Mouse (Mus musculus) CH12.LX (cell line): ENCODE measurements around the gene Dph6. TPM values are rescaled to one million over a fixed set of nuclear protein-coding genes. Genes with fewer than 3 reads are reported as not detected.

Experiments
- DNase-seq: peaks from one replicate; pipeline ENCODE4 v3.0.0-alpha.2; 2013; ENCODE audit errors: extremely low read depth
- H3K27ac ChIP-seq: 2 replicates; pipeline ENCODE4 v1.5.1; 2012; ENCODE audit warnings: low read depth, mild to moderate bottlenecking, control low read depth, moderate library complexity; ENCODE audit not compliant: insufficient read depth
- H3K27me3 ChIP-seq: replicated peaks from 2 replicates; pipeline ENCODE3; 2012; ENCODE audit warnings: inconsistent platforms
- H3K36me3 ChIP-seq, 2 experiments: replicated peaks in 1 of 2; 2 replicates each; pipeline versions ENCODE3 to v1.6.1; 2012; ENCODE audit warnings: inconsistent platforms in 1 of 2, low read length in 1 of 2, mild to moderate bottlenecking in 1 of 2, mixed read lengths in 1 of 2, moderate library complexity in 1 of 2; ENCODE audit not compliant: control insufficient read depth in 1 of 2, insufficient read depth in 1 of 2
- H3K4me1 ChIP-seq, 2 experiments: 2 replicates each; pipeline ENCODE4 v1.6.1; 2012; ENCODE audit warnings: inconsistent platforms in 1 of 2, moderate library complexity in 1 of 2; ENCODE audit not compliant: insufficient read depth in 2 of 2, control insufficient read depth in 1 of 2
- H3K4me2 ChIP-seq: 2 replicates; pipeline ENCODE4 v1.6.1; 2012; ENCODE audit warnings: low read depth, mild to moderate bottlenecking, control low read depth; ENCODE audit not compliant: poor library complexity, insufficient read depth, severe bottlenecking
- H3K4me3 ChIP-seq, 3 experiments: fragments of 150-350 bp in 1 of 3; sonication (generic) in 1 of 3; replicated peaks in 1 of 3; 2 replicates each; pipeline versions ENCODE3 to v1.5.1; 2011 to 2012; ENCODE audit warnings: low read depth in 2 of 3, low read length in 2 of 3, mild to moderate bottlenecking in 2 of 3, moderate library complexity in 2 of 3, control low read depth in 1 of 3, improper control_type of control experiment in 1 of 3, inconsistent platforms in 1 of 3, mixed read lengths in 1 of 3; ENCODE audit not compliant: poor library complexity in 1 of 3
- H3K79me2 ChIP-seq: replicated peaks from 2 replicates; pipeline ENCODE4 v1.6.1; 2012; ENCODE audit warnings: mild to moderate bottlenecking, moderate library complexity; ENCODE audit not compliant: control insufficient read depth, poor library complexity, insufficient read depth, severe bottlenecking; ENCODE audit errors: extremely low read depth
- H3K9ac ChIP-seq: 2 replicates; pipeline ENCODE4 v1.6.1; 2012; ENCODE audit warnings: low read depth, mild to moderate bottlenecking, control low read depth, moderate library complexity; ENCODE audit not compliant: insufficient read depth
- H3K9me3 ChIP-seq: replicated peaks from 2 replicates; pipeline ENCODE3; 2012; ENCODE audit warnings: low read length, inconsistent platforms, mixed read lengths
- BHLHE40 ChIP-seq: IDR thresholded peaks from 2 replicates; pipeline ENCODE4 v1.6.1; 2011; ENCODE audit warnings: mild to moderate bottlenecking, low read depth, low read length, improper control_type of control experiment
- CHD1 ChIP-seq: IDR thresholded peaks from 2 replicates; pipeline ENCODE4 v1.6.1; 2012; ENCODE audit warnings: low read depth, low read length, improper control_type of control experiment, inconsistent platforms
- CHD2 ChIP-seq: IDR thresholded peaks from 2 replicates; pipeline ENCODE4 v1.6.1; 2011; ENCODE audit warnings: low read length, improper control_type of control experiment
- CTCF ChIP-seq, 2 experiments: IDR thresholded peaks in 1 of 2; conservative IDR thresholded peaks in 1 of 2; 2 replicates each; pipeline ENCODE4 v1.5.1; 2011 to 2012; ENCODE audit warnings: low read depth in 2 of 2, low read length in 2 of 2, improper control_type of control experiment in 1 of 2, inconsistent platforms in 1 of 2, mild to moderate bottlenecking in 1 of 2, moderate library complexity in 1 of 2
- E2F4 ChIP-seq: IDR thresholded peaks from 2 replicates; pipeline ENCODE4 v1.6.1; 2011; ENCODE audit warnings: low read depth, low read length, improper control_type of control experiment; ENCODE audit not compliant: insufficient replicate concordance
- ELF1 ChIP-seq: IDR thresholded peaks from 2 replicates; pipeline ENCODE4 v1.6.1; 2014; ENCODE audit warnings: low read depth, mild to moderate bottlenecking, inconsistent platforms, low read length, improper control_type of control experiment
- EP300 ChIP-seq: IDR thresholded peaks from 2 replicates; pipeline ENCODE4 v1.6.1; 2011; ENCODE audit warnings: low read length, improper control_type of control experiment
- ETS1 ChIP-seq: conservative IDR thresholded peaks from 2 replicates; pipeline ENCODE4 v1.6.1; 2012; ENCODE audit warnings: low read depth, mild to moderate bottlenecking, inconsistent platforms, low read length, improper control_type of control experiment, moderate library complexity
- HCFC1 ChIP-seq: IDR thresholded peaks from 2 replicates; pipeline ENCODE4 v1.6.1; 2012; ENCODE audit warnings: low read depth, mild to moderate bottlenecking, inconsistent platforms, low read length, improper control_type of control experiment
- IRF4 ChIP-seq: IDR thresholded peaks from 2 replicates; pipeline ENCODE4 v1.6.1; 2014; ENCODE audit warnings: low read depth, mild to moderate bottlenecking, inconsistent platforms, low read length, improper control_type of control experiment
- JUN ChIP-seq: IDR thresholded peaks from 2 replicates; pipeline ENCODE4 v1.6.1; 2011; ENCODE audit warnings: low read depth, mild to moderate bottlenecking, low read length, improper control_type of control experiment, moderate library complexity; ENCODE audit not compliant: insufficient read depth
- JUND ChIP-seq: conservative IDR thresholded peaks from 2 replicates; pipeline ENCODE4 v1.6.1; 2011; ENCODE audit warnings: low read depth, low read length, improper control_type of control experiment
- KAT2A ChIP-seq: IDR thresholded peaks from 2 replicates; pipeline ENCODE4 v1.6.1; 2012; ENCODE audit warnings: low read length, improper control_type of control experiment, inconsistent platforms; ENCODE audit not compliant: insufficient replicate concordance
- MAFK ChIP-seq: IDR thresholded peaks from 2 replicates; pipeline ENCODE4 v1.6.1; 2011; ENCODE audit warnings: low read length, improper control_type of control experiment; ENCODE audit not compliant: insufficient replicate concordance
- MAX ChIP-seq: IDR thresholded peaks from 2 replicates; pipeline ENCODE4 v1.6.1; 2011; ENCODE audit warnings: low read length, improper control_type of control experiment
- MAZ ChIP-seq: IDR thresholded peaks from 2 replicates; pipeline ENCODE4 v1.6.1; 2012; ENCODE audit warnings: low read depth, mild to moderate bottlenecking, inconsistent platforms, low read length, improper control_type of control experiment, moderate library complexity
- MEF2A ChIP-seq: IDR thresholded peaks from 2 replicates; pipeline ENCODE4 v1.6.1; 2014; ENCODE audit warnings: low read depth, mild to moderate bottlenecking, inconsistent platforms, low read length, improper control_type of control experiment, borderline replicate concordance
- MXI1 ChIP-seq: IDR thresholded peaks from 2 replicates; pipeline ENCODE4 v1.6.1; 2011; ENCODE audit warnings: mild to moderate bottlenecking, low read depth, low read length, improper control_type of control experiment
- MYC ChIP-seq: IDR thresholded peaks from 2 replicates; pipeline ENCODE4 v1.6.1; 2011; ENCODE audit warnings: low read depth, mild to moderate bottlenecking, improper control_type of control experiment, low read length
- NELFE ChIP-seq: IDR thresholded peaks from 2 replicates; pipeline ENCODE4 v1.6.1; 2011; ENCODE audit warnings: low read depth, low read length, improper control_type of control experiment
- NRF1 ChIP-seq: IDR thresholded peaks from 2 replicates; pipeline ENCODE4 v1.6.1; 2014; ENCODE audit warnings: low read depth, mild to moderate bottlenecking, inconsistent platforms, low read length, improper control_type of control experiment, moderate library complexity
- PAX5 ChIP-seq: IDR thresholded peaks from 2 replicates; pipeline ENCODE4 v1.6.1; 2012; ENCODE audit warnings: low read length, inconsistent platforms, mixed read lengths
- POLR2A ChIP-seq: IDR thresholded peaks from 2 replicates; pipeline ENCODE4 v1.6.1; 2011; ENCODE audit warnings: low read depth, mild to moderate bottlenecking, improper control_type of control experiment, low read length
- POLR2AphosphoS2 ChIP-seq: IDR thresholded peaks from 2 replicates; pipeline ENCODE4 v1.6.1; 2011; ENCODE audit warnings: low read depth, low read length, improper control_type of control experiment
- RAD21 ChIP-seq: IDR thresholded peaks from 2 replicates; pipeline ENCODE4 v1.6.1; 2011; ENCODE audit warnings: low read depth, mild to moderate bottlenecking, low read length, improper control_type of control experiment, moderate library complexity
- RCOR1 ChIP-seq: conservative IDR thresholded peaks from 2 replicates; pipeline ENCODE4 v1.6.1; 2012; ENCODE audit warnings: low read depth, mild to moderate bottlenecking, inconsistent platforms, low read length, improper control_type of control experiment
- SIN3A ChIP-seq: IDR thresholded peaks from 2 replicates; pipeline ENCODE4 v1.6.1; 2012; ENCODE audit warnings: low read length, improper control_type of control experiment, inconsistent platforms
- SMC3 ChIP-seq: IDR thresholded peaks from 2 replicates; pipeline ENCODE4 v1.6.1; 2011; ENCODE audit warnings: low read depth, low read length, improper control_type of control experiment
- TBP ChIP-seq: conservative IDR thresholded peaks from 2 replicates; pipeline ENCODE4 v1.6.1; 2011; ENCODE audit warnings: low read depth, low read length, improper control_type of control experiment
- TCF12 ChIP-seq: IDR thresholded peaks from 2 replicates; pipeline ENCODE4 v1.6.1; 2014; ENCODE audit warnings: low read depth, mild to moderate bottlenecking, inconsistent platforms, low read length, improper control_type of control experiment
- UBTF ChIP-seq: IDR thresholded peaks from 2 replicates; pipeline ENCODE4 v1.6.1; 2012; ENCODE audit warnings: low read depth, mild to moderate bottlenecking, inconsistent platforms, low read length, improper control_type of control experiment, moderate library complexity
- USF1 ChIP-seq: IDR thresholded peaks from 2 replicates; pipeline ENCODE4 v1.6.1; 2014; ENCODE audit warnings: low read depth, mild to moderate bottlenecking, inconsistent platforms, low read length, improper control_type of control experiment
- USF2 ChIP-seq: conservative IDR thresholded peaks from 2 replicates; pipeline ENCODE4 v1.6.1; 2011; ENCODE audit warnings: low read depth, low read length, improper control_type of control experiment
- ZC3H11A ChIP-seq: IDR thresholded peaks from 2 replicates; pipeline ENCODE4 v1.6.1; 2012; ENCODE audit warnings: low read depth, mild to moderate bottlenecking, inconsistent platforms, low read length, improper control_type of control experiment
- ZKSCAN1 ChIP-seq: IDR thresholded peaks from 2 replicates; pipeline ENCODE4 v1.6.1; 2012; ENCODE audit warnings: low read depth, inconsistent platforms, low read length, improper control_type of control experiment, borderline replicate concordance
- ZMIZ1 ChIP-seq: IDR thresholded peaks from 2 replicates; pipeline ENCODE4 v1.6.1; 2012; ENCODE audit warnings: low read depth, mild to moderate bottlenecking, inconsistent platforms, low read length, improper control_type of control experiment
- ZNF384 ChIP-seq: IDR thresholded peaks from 2 replicates; pipeline ENCODE4 v1.6.1; 2012; ENCODE audit warnings: low read depth, low read length, improper control_type of control experiment, inconsistent platforms
- dilution Hi-C: fragments of 300-500 bp; cut with MboI; formaldehyde crosslinking; loops from 2 replicates; pipeline ENCODE4 v1.14.3; 2020; ENCODE audit warnings: low sequenced_read_pairs; ENCODE audit not compliant: extremely low pct_unique_long_range_greater_than_20kb, extremely low pct_ligation_motif_present
- in situ Hi-C: fragments of 300-500 bp; cut with MboI; formaldehyde crosslinking; loops from 3 replicates; pipeline ENCODE4 v1.14.3; 2019; ENCODE audit warnings: low sequenced_read_pairs, low pct_ligation_motif_present, low pct_unique_long_range_greater_than_20kb, mixed read lengths
- polyA plus RNA-seq: library from polyadenylated mRNA; unstranded; fragments of >175 nt; gene quantifications from 2 replicates; pipeline ENCODE4 v1.2.1, GENCODE M21; 2012; ENCODE audit warnings: low read depth; ENCODE audit not compliant: insufficient read length
- total RNA-seq, 2 experiments: library from RNA; depleted of rRNA; stranded (reverse); fragments of 300-350 nt in 1 of 2; fragments of >200 nt in 1 of 2; gene quantifications; 2 replicates each; pipeline ENCODE4 v1.2.3; 2012 to 2014

Dph6 gene
- total RNA-seq (2012; rRNA removed) (10.9 and 11.1 TPM in 2 replicates), total RNA-seq (2014; rRNA removed) (16.1 and 18.3 TPM in 2 replicates), polyA plus RNA-seq (23.2 and 25.2 TPM in 2 replicates)

GRCm38 (mm10) chr2:114654365-114655239 lies at the start of gene Dph6:
Gene Dph6, minus strand, starts transcription at chr2:114654964.
- in situ Hi-C loops (no loop called here), dilution Hi-C loops (no loop called here)
- Histone ChIP-seq H3K4me2 (peak within 1 kb of the TSS; percentile 89), H3K9ac (peak within 1 kb of the TSS; percentile 75), H3K79me2 (no peaks in the 10 kb centered on the region), H3K9me3 (no peaks in the 10 kb centered on the region), H3K4me1 (peaks cover 0 to 19% of the 10 kb centered on the region in 2 experiments; a peak in 2 of 4 replicates), H3K36me3 (no peaks in the 10 kb centered on the region), H3K27me3 (no peaks in the 10 kb centered on the region), H3K4me3 (peak within 1 kb of the TSS; percentile 70 to 89 (median 76)), H3K27ac (peak within 1 kb of the TSS; percentile 77)
- DNase-seq: peak; percentile 81
- TF ChIP-seq ZC3H11A (no peak), ZMIZ1 (no peak; the same call in 1 of the 2 replicates), EP300 (no peak), E2F4 (0 out of 2 replicates have a peak, but pooled peaks have one; percentile 43), RCOR1 (no peak), MAZ (peak; percentile 28; the same call in 1 of the 2 replicates), MXI1 (peak; percentile 76), IRF4 (0 out of 2 replicates have a peak, but pooled peaks have one; percentile 0), MYC (peak; percentile 91), UBTF (no peak), RAD21 (no peak), NELFE (peak; percentile 73), NRF1 (peak; percentile 8; the same call in 1 of the 2 replicates), ETS1 (no peak), JUND (no peak), HCFC1 (peak; percentile 89), ELF1 (no peak), KAT2A (peak; percentile 54; the same call in 1 of the 2 replicates), MEF2A (peak; percentile 41; the same call in 1 of the 2 replicates), POLR2A (peak; percentile 89), JUN (no peak), CTCF (conservative IDR thresholded peaks at IDR 0.05 in 1 of 2, IDR thresholded peaks at IDR 0.05 in 1 of 2; ENCODE audit: low read depth in 2 of 2, low read length in 2 of 2) (peak in 1 of 2 experiments; percentile 10; a peak in 1 of 4 replicates), SIN3A (peak; percentile 22; the same call in 1 of the 2 replicates), TCF12 (peak; percentile 82), USF1 (no peak), USF2 (no peak), SMC3 (no peak), ZKSCAN1 (no peak), ZNF384 (no peak), CHD1 (no peak), MAFK (no peak), POLR2AphosphoS2 (peak; percentile 85), BHLHE40 (no peak; the same call in 1 of the 2 replicates), PAX5 (no peak), TBP (peak; percentile 89), CHD2 (no peak), MAX (peak; percentile 100)
